Mouse (Mus musculus): ENCODE data around the gene Smug1. TPM values are rescaled to one million over a fixed set of nuclear protein-coding genes. Genes with fewer than 3 reads are reported as not detected.

Gene Smug1
- total RNA-seq, 2 experiments from 2014 or later: 17.7 to 19.0 TPM

DNA sequence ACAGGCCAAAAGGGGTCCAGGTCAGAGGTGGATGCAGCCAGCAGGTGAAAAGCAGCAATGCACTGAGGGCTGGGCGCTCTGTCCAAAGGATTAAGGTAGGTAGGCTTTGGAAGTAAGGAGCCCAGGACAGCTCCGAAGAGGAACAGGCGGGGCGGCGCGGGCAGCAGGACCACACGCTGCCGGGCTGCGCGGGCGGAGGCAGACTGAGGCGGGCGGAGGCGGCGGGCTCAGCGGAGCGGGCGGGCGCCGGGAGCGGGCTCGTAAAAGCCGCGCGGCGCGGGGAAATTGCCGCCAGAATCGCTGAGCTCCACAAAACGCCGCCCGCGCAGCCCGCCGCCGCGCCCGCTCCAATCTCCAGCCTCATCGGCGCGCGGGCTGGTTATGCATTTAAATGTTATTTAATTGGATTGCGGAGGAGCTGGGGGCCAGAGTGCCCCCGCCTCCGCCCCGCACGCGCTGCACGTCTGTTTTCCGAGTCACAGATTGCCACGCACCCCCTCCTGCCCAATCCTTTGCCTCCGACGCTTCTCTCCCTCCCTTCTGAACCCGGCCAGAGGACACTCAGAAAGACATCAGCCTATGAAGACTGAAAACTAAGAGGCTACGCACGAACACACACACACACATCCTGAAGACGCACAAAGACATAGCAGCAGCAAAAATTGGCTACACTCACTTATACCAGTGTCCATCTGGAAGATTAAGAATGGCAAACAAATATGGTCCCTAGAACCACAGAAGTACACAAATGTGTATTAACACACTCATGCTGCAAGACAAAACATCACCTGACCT is 20.1 kb downstream of the Smug1 start:
- no peak for DNase-seq (ENCODE audit: low spot score in 2 of 2)

DNA sequence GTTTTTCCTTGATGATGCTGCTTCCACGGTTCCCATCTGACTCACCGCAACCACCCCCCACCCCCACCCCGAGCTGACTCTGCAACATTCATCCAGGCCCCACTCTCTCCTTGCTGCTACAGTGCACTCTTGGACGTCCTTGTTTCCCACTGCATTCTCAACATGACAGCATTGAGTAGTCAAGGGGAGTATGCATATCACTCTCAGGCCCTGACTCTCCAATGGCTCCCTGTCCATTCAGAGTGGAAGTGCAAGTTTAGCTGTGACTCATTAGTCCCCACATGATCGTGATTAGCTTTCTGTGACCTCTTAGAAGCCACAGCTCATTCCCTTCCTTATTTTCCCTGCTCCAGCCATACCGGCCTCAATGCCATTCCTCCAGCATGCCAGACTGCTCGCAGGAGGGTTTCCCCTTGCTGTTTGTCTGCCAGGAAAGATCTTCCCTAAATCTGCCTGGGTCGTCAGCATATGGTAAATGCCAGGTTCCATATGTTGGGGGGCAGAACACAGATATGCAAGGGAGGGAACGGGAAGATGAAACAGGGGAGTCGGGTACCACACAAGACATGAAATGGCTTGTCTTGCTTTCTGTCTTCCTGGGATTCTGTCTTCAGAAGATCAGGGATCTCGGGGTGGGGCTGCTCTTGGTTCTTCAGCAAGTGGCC is 21.1 kb downstream of the Smug1 start:
- DNase-seq (ENCODE audit: low spot score in 2 of 2): no peak

DNA sequence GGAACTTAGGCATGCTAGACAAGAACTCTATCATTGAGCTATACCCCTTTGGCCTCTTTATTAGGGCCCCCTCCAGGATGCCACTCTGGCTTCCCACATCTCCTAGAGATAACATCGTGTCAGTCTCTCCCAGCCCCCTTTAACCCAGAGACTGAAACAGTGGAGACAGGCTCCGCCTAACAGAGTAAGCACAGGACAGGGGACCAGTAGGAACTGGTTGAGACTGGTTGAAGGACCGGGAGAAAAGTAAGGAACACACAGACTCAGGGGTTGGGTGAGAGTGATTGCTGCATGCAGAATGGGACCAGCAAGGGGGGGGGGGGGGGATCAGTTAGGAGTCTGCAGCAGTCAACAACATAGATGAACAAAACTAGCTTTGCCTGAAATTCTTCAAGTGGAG is 22.7 kb downstream of the Smug1 start:
- no peak for DNase-seq (ENCODE audit: low spot score in 2 of 2)

DNA sequence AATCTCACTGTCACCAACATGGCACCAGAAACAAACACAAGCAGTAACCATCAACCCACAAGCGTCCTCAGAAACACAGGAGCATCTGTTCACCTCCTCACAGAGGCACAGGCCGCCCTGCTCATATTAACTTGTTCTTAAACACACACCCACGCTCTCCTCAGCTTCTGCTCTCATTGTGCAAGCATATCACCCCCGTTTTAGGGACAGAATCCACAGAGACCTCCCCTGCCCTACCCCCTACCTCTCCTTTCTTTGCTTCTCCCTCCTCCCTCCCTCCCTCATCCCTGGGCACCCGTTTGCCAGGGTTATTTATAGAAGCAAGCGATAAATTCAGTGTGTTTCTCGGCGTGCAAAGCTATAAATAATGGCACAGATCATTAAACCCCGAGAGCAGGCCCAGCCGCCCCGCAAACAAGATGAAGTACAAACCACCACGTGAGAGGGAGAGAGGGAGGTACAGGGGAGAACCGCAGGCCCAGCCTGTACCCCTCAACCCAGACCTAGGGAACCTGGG is 31.4 kb downstream of the Smug1 start:
- no peak for DNase-seq (ENCODE audit: low spot score in 2 of 2)

- no peak for DNase-seq (ENCODE audit: low spot score in 2 of 2)
These were observed 32.4 kb downstream of the Smug1 start for GRCm38 (mm10) chr15:103134277-103135086.

DNA sequence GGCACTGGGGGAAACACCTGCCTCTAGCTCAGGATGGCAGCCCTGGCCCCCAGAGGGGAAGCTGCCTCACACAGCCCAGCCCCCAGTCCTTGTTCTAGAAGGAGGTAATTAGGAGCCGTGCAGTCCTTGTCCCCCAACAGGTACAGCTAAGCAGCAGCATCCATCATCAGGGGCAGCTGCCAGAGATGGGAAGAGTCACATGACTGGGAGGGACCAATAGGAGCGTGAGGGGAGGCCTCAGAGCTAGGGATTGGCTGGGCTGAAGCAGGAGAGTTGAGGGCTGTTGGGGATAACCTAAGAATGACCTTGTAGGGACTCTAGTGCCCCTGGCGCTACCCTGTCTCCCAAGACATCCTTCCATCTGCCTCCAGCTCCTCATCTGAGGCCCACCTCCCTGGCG is 33.1 kb downstream of the Smug1 start:
- no peak for DNase-seq (ENCODE audit: low spot score in 2 of 2)

DNA sequence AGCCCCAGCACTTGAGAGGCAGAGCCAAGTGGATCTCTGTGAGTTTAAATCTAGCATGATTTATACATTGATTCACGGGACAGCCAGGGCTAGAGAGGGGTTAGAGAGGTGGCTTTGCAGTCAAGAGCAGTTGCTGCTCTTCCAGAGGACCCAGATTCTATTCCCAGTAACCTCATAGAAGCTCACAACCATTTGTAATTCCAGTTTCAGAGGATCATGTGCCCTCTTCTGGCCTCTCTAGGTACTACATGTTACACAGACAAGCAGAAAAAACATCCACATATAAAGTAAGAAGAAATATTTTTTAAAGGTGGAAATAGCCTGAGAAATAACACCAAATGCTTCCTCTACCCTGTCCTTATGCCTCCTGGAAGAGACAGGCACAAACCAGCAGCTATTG is 36.2 kb downstream of the Smug1 start:
- no peak for DNase-seq (ENCODE audit: low spot score in 2 of 2)

GRCm38 (mm10) chr15:103129289-103129688 is 37.6 kb downstream of the Smug1 start:
- DNase-seq (ENCODE audit: low spot score in 2 of 2): no peak

- DNase-seq (ENCODE audit: low spot score in 2 of 2): no peak
These were observed 38.6 kb downstream of the Smug1 start for GRCm38 (mm10) chr15:103128056-103128833.

DNA sequence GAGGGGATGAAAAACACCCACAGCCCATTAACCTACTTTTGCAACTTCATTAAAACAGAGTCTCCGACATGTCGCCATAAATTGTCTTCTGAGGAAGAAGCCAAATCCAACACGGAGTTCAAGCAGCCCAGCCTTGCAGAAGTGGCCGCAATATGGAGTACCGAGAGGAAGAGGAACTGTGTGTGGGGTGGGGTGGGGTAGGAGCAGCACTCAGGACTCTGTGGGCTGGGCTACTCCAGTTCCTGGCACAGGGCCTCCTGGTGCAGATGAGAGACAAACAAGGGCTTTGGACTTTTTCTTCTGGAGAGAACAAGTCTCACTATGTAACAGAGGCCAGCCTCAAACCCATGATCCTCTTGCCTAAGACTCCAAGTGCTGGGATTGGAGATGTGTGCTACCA is 40.9 kb downstream of the Smug1 start:
- DNase-seq (ENCODE audit: low spot score in 2 of 2): no peak

- no peak for DNase-seq (ENCODE audit: low spot score in 2 of 2)
These were observed 42.6 kb downstream of the Smug1 start for GRCm38 (mm10) chr15:103124254-103124653.

DNA sequence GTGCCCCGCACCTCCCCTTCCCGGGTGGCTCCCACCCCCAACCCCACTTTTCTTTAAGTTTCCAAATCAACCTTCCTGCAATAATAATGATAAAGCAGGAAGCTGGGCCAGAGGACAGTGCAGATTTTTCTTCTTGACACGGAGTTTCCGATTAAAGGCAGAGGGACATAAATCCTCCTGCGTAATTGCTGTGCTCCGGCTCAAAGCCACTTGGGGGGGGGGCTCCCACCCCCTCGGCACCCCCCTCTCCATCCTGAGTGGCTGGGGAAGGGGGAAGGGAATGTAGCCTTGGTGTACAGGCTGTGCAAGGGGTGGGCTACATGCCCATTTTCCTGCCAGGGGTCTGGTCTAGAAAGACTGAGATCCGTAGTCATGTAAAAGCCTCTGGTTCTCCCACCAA is 43.5 kb downstream of the Smug1 start:
- no peak for DNase-seq (ENCODE audit: low spot score in 2 of 2)

- DNase-seq (ENCODE audit: low spot score in 2 of 2): no peak
These were observed 44.5 kb downstream of the Smug1 start for GRCm38 (mm10) chr15:103122372-103122771.

DNA sequence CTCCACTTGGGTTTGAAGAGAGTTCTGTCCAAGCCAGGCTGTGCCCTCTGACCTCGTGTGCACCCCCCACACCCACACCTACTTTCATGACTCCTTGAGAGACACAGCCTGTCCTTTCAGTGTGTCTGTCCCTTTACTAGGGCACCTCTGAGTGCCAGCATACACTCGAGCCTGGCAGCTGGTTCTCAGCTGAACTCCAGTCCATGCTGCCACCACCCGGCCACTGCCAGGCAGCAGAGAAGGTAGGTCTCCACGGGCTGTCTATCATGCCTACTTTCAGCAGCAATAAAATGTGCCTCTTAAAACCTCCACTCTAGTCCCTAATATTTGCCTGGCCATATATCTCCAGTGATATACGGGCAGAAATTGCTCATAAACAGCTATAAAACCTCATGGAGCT is 45.5 kb downstream of the Smug1 start:
- no peak for DNase-seq (ENCODE audit: low spot score in 2 of 2)

- DNase-seq (ENCODE audit: low spot score in 2 of 2): no peak
These were observed 46.3 kb downstream of the Smug1 start for GRCm38 (mm10) chr15:103120594-103120993.

DNA sequence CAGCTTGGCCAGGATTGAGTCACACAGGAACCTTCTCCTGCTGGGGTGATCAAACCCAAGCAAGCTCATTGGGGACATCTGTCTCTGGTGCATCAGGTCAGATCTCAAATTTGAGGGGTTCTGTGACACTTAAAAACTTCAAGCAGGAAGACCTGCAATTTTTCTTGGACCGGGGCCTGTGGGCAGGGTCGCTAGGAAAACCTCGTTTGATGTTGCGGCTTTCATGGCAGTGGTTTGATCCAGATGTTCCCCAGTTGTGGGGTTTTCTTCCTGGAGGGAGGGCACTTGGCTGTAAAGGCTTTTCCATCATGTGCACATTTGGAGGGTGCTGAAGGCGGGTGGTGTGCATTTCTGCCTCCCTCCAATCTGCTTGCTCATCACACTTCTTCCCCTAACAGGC is 51.2 kb downstream of the Smug1 start:
- no peak for DNase-seq (ENCODE audit: low spot score in 2 of 2)

DNA sequence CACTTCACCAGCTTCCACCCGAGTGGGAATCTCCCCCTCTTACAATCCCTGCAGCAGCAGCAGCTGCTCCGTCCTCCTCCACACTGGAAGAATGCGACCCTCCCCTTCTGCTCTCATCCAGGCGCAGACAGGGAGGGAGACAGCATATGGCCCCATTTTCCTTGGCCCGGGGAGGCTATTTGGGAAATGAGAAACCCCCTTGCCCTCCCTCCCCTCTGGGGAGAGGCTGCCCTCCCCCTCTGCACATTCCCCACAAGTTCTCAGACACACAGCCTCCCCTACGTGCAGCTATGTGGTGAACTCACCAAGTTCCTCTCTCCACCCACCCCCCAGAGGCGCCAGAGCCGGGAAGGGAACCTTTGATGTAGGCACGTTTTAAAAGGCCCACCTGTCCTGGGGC is 51.6 kb downstream of the Smug1 start:
- DNase-seq (ENCODE audit: low spot score in 2 of 2): no peak

DNA sequence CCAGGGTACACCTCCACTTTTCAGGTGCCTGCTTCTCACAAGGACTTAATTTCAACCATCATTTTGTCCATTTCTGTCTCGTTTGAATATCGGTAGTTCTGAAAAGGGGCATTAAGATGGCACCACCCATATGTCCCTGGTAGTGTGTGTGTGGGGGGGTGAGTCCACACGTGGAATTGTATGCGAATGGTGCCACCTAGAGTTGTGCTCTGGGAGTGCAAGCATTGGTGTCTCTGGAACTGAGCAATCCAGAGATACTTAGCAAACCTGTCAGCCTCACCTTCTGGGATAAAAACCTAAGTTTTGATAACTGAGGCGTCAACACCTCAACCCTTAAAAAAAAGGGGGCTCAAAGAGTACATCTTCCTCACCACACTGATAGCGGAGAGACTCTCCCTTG is 53.8 kb downstream of the Smug1 start:
- DNase-seq (ENCODE audit: low spot score in 2 of 2): no peak

DNA sequence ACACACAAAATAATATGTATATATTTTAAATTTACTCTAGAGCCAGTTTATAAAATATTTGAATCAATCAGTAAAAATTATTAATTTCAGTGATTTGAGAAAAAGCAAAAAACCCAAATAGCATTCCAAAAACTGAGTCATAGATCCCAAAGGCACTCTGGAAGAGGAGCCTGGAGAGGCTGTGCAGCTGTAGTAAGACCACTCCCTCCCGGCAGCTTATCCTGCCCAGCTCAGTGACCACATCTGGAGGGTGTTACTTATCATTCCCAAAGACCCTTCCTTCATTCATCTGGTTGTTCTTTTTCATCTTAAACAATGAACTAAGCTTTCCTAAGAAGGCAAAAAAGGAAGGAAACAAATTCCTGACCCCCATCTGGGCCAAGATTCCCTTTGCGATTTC is 54.6 kb downstream of the Smug1 start:
- no peak for DNase-seq (ENCODE audit: low spot score in 2 of 2)

DNA sequence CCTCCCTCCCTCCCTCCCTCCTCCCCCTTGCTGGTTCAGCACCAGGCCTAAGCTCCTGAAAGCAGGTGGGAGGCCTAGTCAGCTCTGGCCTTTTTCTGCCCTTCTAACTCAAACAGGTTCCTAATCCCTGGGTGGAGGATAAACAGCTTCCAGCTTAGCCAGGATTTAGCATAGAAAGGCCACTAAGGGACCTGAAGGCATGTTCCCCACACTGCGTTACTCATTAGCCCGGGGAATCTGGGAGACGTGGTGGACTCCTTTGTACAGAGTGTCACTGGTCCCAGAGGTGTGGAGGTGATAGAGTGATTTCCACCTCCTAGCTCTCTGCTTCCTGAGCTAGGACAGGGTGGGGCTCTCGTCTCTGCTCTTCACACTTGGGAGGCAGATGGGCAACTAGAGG is 57.0 kb downstream of the Smug1 start:
- no peak for DNase-seq (ENCODE audit: low spot score in 2 of 2)

- DNase-seq (ENCODE audit: low spot score in 2 of 2): no peak
These were observed 58.7 kb downstream of the Smug1 start for GRCm38 (mm10) chr15:103108066-103108676.

Measured in adrenal gland, postnatal 4 days (tissue).